Mouse (Mus musculus) spleen, adult 2 months (tissue): Measurements from ENCODE around the gene Crim1.

ENCODE experiments used
- CTCF ChIP-seq: fragments of 200-500 bp; IDR thresholded peaks from 2 replicates; pipeline ENCODE4 v1.5.1; 2011; ENCODE audit warnings: mild to moderate bottlenecking, inconsistent platforms; ENCODE audit not compliant: insufficient read depth, insufficient read length, insufficient replicate concordance; ENCODE audit errors: extremely low read depth
- POLR2A ChIP-seq: fragments of 200-500 bp; IDR thresholded peaks from 2 replicates; pipeline ENCODE4 v1.6.1; 2011; ENCODE audit warnings: low read depth, low read length, inconsistent platforms

DNA sequence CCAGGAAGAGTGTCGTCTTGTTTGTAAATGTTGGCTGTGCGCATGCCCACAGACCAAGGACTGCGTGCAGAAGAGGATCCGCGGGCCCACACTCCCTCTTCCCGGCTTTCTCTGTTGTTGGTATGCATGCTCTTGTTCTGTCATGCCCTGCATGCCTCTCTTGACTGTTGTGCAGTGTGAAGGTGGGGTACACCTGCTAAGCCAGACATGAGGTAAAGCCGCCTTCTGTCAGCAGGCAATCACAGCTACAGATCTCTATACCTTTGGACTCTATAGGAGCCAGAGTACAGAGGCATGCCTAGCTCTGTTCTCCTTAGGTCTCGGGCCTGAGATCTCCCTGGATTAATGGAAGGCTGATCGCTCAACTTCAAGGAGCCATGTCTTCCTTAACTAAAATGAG is 55.7 kb downstream of the Crim1 start:
- TF ChIP-seq CTCF (no peak), POLR2A (no peak)
